ENCODE assay signal across 30 mouse cellular contexts in genomic region chr13:64083331-64083730, GRCm38 (mm10). TPM values are rescaled to one million over a fixed set of nuclear protein-coding genes. Genes with fewer than 3 reads are reported as not detected.
"Had no signal": no experiment of that assay in that cellular context is flagged by ENCODE, and none has a peak within 500 bp of the region (broad histone marks: within the 10 kb centered on the region; RNA-seq: fewer than 3 reads in every experiment).

No protein-coding gene starts in this region.

- H3K4me1 ChIP-seq: liver, embryonic 13.5 days had no signal

- H3K27ac ChIP-seq: kidney, postnatal 0 days; layer of hippocampus, adult 2 months; left cerebral cortex, adult 2 months; liver, embryonic 13.5 days; neural tube, embryonic 12.5 days; neural tube, embryonic 15.5 days; stomach, embryonic 15.5 days had no signal

- H3K36me3 ChIP-seq: liver, embryonic 13.5 days; neural tube, embryonic 12.5 days; neural tube, embryonic 15.5 days; stomach, embryonic 15.5 days had no signal

- H3K4me2 ChIP-seq: liver, embryonic 13.5 days; midbrain, embryonic 11.5 days; neural tube, embryonic 12.5 days; neural tube, embryonic 15.5 days; stomach, embryonic 15.5 days had no signal

- ATAC-seq: intestine, embryonic 16.5 days had no signal

- DNase-seq: kidney, adult 2 months; kidney, postnatal 25 days; layer of hippocampus, adult 9-11 months; layer of hippocampus, postnatal 36 days; liver, embryonic 13.5 days; lung, postnatal 14 days; midbrain, embryonic 14.5 days; right cerebral cortex, adult 18-20 months; right cerebral cortex, postnatal 25 days; spleen, adult 18-20 months; thymus, postnatal 25 days had no signal

- H3K9me3 ChIP-seq: liver, embryonic 13.5 days; megakaryocyte, embryonic 14.5 days; neural tube, embryonic 12.5 days; neural tube, embryonic 15.5 days; stomach, embryonic 15.5 days had no signal

- H3K9ac ChIP-seq: liver, embryonic 13.5 days; neural tube, embryonic 12.5 days; neural tube, embryonic 15.5 days; stomach, embryonic 15.5 days had no signal

- H3K27me3 ChIP-seq: liver, embryonic 13.5 days; neural tube, embryonic 12.5 days; neural tube, embryonic 15.5 days; stomach, embryonic 15.5 days had no signal

- H3K4me3 ChIP-seq: layer of hippocampus, adult 2 months; left cerebral cortex, adult 2 months; liver, embryonic 13.5 days; megakaryocyte, embryonic 14.5 days; neural tube, embryonic 12.5 days; neural tube, embryonic 15.5 days; stomach, embryonic 15.5 days had no signal

RNA-seq across cellular contexts. Expression of gene Hsd17b3, which starts 5.7 kb away (rescaled TPM):
- total RNA-seq: layer of hippocampus, adult 2 months; layer of hippocampus, postnatal 36 days; left cerebral cortex, adult 2 months; left cerebral cortex, postnatal 10 days; left cerebral cortex, postnatal 36 days; liver, adult 2 months had no signal
- polyA plus RNA-seq: intestine, embryonic 16.5 days; kidney, adult 2 months; kidney, embryonic 14.5 days; kidney, postnatal 0 days; large intestine, adult 2 months; limb, embryonic 11.5 days; limb, embryonic 14.5 days; liver, adult 2 months; liver, embryonic 13.5 days; liver, embryonic 16.5 days; lung, embryonic 16.5 days; midbrain, embryonic 11.5 days; midbrain, embryonic 14.5 days; neural tube, embryonic 15.5 days; stomach, embryonic 15.5 days; thymus, postnatal 0 days had no signal
